Mouse (Mus musculus): ENCODE results near the gene Tmem63a. TPM values are rescaled to one million over a fixed set of nuclear protein-coding genes. Genes with fewer than 3 reads are reported as not detected.
"Not testable (repeated sequence)": the region's sequence is repeated elsewhere in the genome, so short reads cannot be mapped to it uniquely, and the experiment has no call there.

The Tmem63a gene
- total RNA-seq, 1 experiment from 2014 or later: 21.8 TPM

DNA sequence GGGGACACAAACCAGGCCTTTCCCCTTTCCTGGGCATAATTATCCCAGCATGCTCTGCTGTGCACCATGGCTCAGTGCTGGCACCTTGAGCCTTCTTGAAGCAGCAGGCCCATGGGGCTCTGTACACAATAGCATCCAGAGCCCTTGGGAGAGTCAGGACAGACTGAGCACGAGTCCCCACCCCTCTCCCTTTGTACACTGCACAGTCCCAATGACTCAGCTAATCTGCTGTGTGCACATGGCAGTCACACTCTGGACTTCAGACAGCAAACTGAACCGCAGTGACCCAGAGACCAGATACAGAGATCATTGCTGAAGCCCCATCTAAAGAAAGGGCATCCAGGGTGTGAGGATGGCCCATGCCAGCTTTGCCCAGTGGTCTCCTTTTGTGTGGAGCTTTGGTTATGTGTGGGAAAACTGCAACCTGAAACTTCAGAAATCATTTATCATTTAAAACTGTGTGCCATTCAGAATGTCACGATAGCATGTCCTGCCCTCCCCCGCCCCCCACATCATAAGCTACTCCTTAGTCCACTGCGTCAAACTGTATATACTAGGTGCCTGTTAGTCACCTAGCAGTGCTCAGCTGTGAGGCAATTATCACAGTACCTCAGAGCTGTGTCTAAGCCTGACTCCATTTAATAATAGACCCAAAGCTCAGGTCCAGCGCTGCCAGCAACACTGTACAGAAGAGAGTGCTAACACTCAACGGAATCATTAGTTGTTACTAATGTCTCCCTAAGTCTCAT is 39.3 kb downstream of the Tmem63a start:
- not testable (repeated sequence) for ATAC-seq (replicated peaks in 1 of 2; ENCODE audit: insufficient read depth in 1 of 2, low FRiP score in 2 of 2, low TSS enrichment in 1 of 2, low read depth in 1 of 2, poor library complexity in 2 of 2, severe bottlenecking in 2 of 2)

DNA sequence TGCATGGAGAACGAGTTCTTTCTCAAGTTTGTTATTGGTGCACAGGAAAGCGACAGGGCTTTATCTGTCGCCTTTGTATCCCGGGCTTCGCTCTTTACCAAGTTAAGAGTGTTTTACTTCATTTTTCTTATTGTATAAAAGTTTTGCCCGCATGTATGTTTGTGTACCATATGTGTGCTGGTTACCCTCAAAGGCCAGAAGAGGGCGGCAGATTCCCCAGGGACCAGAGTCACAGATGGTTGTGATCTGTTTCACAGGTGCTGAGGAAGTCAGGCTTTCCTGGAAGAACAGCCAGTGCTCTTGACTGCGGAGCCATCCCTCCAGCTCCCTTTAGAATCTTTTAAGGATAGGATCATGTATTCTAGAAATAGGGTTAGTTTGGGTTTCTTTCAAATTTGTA is 44.6 kb downstream of the Tmem63a start:
- no peak for ATAC-seq (replicated peaks in 1 of 2; ENCODE audit: insufficient read depth in 1 of 2, low FRiP score in 2 of 2, low TSS enrichment in 1 of 2, low read depth in 1 of 2, poor library complexity in 2 of 2, severe bottlenecking in 2 of 2)

GRCm38 (mm10) chr1:180987759-180988158 is 45.6 kb downstream of the Tmem63a start:
- peak; percentile 80 to 84 for ATAC-seq (replicated peaks in 1 of 2; ENCODE audit: insufficient read depth in 1 of 2, low FRiP score in 2 of 2, low TSS enrichment in 1 of 2, low read depth in 1 of 2, poor library complexity in 2 of 2, severe bottlenecking in 2 of 2)

DNA sequence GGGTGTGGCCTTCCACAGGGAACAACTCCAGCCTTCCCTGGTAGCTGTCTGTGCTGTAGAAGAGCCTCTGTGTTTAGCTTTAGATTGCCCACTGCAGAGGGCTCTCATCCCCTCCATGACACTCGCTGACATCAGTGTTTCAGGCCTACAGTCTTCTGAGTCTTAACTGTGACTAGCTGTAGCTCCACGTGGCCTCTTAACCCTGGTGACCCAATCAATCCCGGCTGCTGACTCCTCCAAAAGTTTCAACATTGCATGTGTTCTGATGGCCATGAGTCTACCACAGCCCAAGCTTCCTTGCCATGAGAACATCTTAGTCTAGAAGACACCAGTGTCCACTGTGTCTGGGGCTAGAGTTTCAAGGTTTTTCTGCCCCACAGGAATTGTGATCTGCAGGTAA is 48.5 kb downstream of the Tmem63a start:
- no peak for ATAC-seq (replicated peaks in 1 of 2; ENCODE audit: insufficient read depth in 1 of 2, low FRiP score in 2 of 2, low TSS enrichment in 1 of 2, low read depth in 1 of 2, poor library complexity in 2 of 2, severe bottlenecking in 2 of 2)

DNA sequence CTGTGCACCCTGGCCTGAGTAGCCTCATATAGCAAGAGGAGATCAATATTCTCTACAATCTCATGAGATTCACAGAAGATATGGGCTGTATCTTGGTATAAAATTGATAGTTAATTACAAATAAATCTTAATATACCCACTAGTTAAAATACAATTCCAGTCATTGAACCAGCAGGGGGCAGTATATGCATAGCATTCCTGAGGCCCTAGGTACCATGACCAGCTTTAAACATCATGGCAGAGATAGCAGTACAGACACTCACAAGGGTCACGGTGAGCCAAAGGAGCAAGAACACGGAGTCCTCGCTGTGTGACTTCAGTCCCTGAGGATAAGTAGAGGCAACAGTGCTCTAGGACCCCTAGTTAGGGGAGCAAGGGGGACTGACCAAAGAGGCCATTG is 50.0 kb downstream of the Tmem63a start:
- no peak; a peak in 1 of 4 replicates for ATAC-seq (replicated peaks in 1 of 2; ENCODE audit: insufficient read depth in 1 of 2, low FRiP score in 2 of 2, low TSS enrichment in 1 of 2, low read depth in 1 of 2, poor library complexity in 2 of 2, severe bottlenecking in 2 of 2)

- no peak for ATAC-seq (replicated peaks in 1 of 2; ENCODE audit: insufficient read depth in 1 of 2, low FRiP score in 2 of 2, low TSS enrichment in 1 of 2, low read depth in 1 of 2, poor library complexity in 2 of 2, severe bottlenecking in 2 of 2)
Measured at GRCm38 (mm10) chr1:181000501-181001092, 58.5 kb downstream of the Tmem63a start.

DNA sequence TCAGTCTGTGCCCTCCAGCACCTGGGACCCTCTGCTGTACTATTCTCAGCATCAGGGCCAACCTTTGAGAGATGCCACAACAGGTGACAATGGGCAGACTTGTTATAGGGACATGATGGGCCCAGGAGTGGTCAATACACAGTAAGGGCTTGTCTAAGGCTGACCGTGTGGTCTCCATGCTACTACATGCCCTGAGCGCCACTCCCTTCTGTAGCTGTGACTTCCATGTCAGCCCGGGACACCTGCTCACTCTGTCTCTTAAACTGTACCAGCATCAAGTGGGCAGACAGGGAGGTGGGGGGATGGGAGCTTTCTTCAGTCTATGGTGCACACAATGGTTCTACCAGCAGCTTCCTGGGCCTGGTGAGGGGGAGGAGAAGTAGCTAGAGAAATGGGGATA is 59.1 kb downstream of the Tmem63a start:
- ATAC-seq (replicated peaks in 1 of 2; ENCODE audit: insufficient read depth in 1 of 2, low FRiP score in 2 of 2, low TSS enrichment in 1 of 2, low read depth in 1 of 2, poor library complexity in 2 of 2, severe bottlenecking in 2 of 2): no peak

DNA sequence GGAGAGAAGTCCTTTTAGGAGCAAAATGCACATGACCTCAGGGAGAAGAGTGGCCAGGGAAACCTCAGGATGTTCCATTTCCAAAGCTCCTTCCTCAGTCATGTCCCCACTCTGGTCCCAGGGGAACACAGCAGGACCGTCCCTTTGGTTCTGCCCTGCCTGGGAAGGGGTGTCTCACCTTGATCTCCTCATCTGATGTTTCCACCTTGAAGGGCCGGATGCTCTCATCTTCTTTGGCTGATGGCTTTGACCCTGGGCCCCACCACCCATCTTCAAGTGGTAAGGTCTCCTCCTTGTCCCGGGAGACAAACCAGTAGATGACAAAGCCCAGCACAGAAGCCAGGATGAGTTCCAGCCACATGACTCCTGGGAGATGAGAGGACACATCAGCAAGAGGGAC is 59.5 kb downstream of the Tmem63a start:
- no peak for ATAC-seq (replicated peaks in 1 of 2; ENCODE audit: insufficient read depth in 1 of 2, low FRiP score in 2 of 2, low TSS enrichment in 1 of 2, low read depth in 1 of 2, poor library complexity in 2 of 2, severe bottlenecking in 2 of 2)

- no peak for ATAC-seq (replicated peaks in 1 of 2; ENCODE audit: insufficient read depth in 1 of 2, low FRiP score in 2 of 2, low TSS enrichment in 1 of 2, low read depth in 1 of 2, poor library complexity in 2 of 2, severe bottlenecking in 2 of 2)
Measured at GRCm38 (mm10) chr1:181003790-181004189, 61.6 kb downstream of the Tmem63a start.

DNA sequence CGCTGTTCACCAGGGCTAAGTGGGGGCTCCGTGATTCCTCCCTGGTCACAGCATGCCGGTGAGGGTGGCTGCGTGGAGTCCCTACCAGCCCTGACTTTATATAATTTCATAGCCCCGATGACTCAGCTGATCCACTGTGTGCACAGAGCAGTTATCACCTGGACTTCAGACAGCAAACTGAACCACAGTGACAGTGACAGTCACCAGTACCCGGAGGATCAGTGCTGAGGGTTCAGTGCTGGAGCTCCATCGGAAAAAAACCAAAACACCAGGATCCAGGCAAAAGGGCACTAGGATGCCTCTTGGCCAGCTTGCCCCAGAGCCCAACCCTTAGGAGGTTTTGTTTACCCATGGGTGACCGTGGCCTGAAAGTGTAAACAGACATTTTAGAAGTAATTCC is 63.2 kb downstream of the Tmem63a start:
- ATAC-seq (replicated peaks in 1 of 2; ENCODE audit: insufficient read depth in 1 of 2, low FRiP score in 2 of 2, low TSS enrichment in 1 of 2, low read depth in 1 of 2, poor library complexity in 2 of 2, severe bottlenecking in 2 of 2): no peak

DNA sequence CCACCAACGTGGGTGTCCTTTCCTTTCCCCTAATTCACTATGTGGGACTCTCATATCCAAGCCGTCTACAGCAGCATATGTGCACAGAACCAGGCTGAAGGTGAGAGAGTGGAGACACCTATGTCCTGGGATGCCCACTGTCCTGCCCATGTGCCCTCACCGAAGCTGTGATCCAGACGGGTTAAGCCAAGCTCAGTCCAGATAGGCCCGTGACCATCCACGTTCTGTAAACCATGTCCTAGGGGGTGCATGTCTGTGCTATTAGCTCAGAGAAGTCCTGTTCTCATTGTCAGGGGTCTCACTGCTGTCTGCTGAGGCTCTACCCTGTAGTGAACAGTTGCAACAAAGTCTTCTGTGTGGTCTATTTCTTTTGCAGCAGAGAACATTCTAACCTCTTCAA is 65.7 kb downstream of the Tmem63a start:
- no peak for ATAC-seq (replicated peaks in 1 of 2; ENCODE audit: insufficient read depth in 1 of 2, low FRiP score in 2 of 2, low TSS enrichment in 1 of 2, low read depth in 1 of 2, poor library complexity in 2 of 2, severe bottlenecking in 2 of 2)

DNA sequence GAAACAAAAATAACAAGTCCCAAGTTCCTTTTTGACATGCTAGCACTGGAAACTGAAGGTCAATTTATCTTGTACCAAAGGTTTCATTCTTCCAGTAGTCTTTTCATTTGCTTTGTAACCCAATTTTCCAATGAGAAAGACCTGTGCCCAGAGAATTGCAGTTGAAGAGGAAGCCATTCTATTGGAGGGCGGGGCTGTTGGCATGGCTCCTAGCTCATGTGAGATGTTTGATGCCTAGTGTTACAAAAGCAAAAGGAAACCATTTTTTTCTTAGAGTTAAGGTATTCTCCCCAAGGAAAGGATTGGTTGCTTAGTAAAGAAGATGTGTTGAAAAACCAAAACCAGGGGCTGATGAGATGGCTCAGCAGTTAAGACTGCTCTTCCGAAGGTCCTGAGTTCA is 66.1 kb downstream of the Tmem63a start:
- no peak for ATAC-seq (replicated peaks in 1 of 2; ENCODE audit: insufficient read depth in 1 of 2, low FRiP score in 2 of 2, low TSS enrichment in 1 of 2, low read depth in 1 of 2, poor library complexity in 2 of 2, severe bottlenecking in 2 of 2)

GRCm38 (mm10) chr1:181009011-181009590 is 67.0 kb downstream of the Tmem63a start:
- ATAC-seq (replicated peaks in 1 of 2; ENCODE audit: insufficient read depth in 1 of 2, low FRiP score in 2 of 2, low TSS enrichment in 1 of 2, low read depth in 1 of 2, poor library complexity in 2 of 2, severe bottlenecking in 2 of 2): no peak

GRCm38 (mm10) chr1:181009754-181010153 is 67.6 kb downstream of the Tmem63a start:
- peak in 1 of 2 experiments; percentile 51; a peak in 3 of 4 replicates for ATAC-seq (replicated peaks in 1 of 2; ENCODE audit: insufficient read depth in 1 of 2, low FRiP score in 2 of 2, low TSS enrichment in 1 of 2, low read depth in 1 of 2, poor library complexity in 2 of 2, severe bottlenecking in 2 of 2)

DNA sequence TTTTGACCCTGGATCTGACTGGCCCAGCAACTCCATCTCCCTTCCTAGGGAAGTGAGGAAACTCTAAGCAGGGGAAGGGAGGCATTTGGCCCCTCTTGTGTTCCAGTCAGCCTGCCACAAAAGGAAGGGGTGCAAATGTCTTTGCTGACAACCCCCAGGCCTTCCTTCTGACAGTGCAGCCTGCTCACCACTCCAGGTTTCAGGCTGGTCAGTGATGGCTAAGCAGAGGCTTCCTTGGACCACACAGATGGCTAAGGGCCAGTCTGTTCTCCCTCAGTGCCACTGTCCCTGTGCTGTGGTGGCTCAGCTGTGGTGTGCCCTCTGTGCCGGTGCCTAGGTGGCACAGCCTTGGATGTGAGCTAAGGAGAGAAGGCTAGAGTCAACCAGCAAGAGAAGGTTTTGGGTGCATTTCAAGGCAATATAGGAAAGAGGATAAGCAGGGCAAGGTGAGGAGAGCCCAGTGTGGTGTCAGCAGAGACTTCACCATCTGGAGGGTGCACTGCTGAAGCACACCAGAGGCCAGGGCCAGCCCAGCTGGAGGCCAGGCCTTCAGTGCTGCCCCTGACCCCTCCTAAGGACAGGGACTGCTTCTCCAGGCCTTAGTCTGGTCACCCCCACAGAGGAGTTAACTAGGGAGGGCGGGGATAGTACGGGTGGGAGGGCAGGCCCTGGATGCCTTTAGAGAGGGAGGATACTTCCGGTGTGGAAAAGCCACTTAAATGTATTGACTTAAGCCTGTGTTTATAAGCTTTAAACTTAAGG is 68.2 kb downstream of the Tmem63a start:
- ATAC-seq (replicated peaks in 1 of 2; ENCODE audit: insufficient read depth in 1 of 2, low FRiP score in 2 of 2, low TSS enrichment in 1 of 2, low read depth in 1 of 2, poor library complexity in 2 of 2, severe bottlenecking in 2 of 2): no peak

DNA sequence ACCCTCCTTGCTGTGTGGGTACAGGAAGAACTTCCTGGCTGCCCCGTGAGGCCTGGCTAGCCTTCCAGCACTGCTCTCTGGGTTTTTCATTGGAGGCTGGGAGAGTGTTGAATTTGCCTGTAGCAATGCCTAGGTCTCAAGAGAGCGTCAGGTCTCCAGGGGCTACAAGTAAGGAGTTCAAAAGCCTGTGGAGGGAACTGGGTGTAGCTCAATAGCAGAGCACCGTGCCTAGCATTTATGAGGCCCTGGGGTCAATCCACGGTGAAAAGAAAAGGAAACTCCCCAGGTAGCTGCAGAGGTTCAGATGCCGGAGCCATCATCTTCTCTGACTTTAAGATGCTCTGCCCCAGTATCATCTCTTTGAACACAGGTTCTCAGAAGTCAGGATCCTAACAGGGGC is 69.5 kb downstream of the Tmem63a start:
- no peak for ATAC-seq (replicated peaks in 1 of 2; ENCODE audit: insufficient read depth in 1 of 2, low FRiP score in 2 of 2, low TSS enrichment in 1 of 2, low read depth in 1 of 2, poor library complexity in 2 of 2, severe bottlenecking in 2 of 2)

- ATAC-seq (replicated peaks in 1 of 2; ENCODE audit: insufficient read depth in 1 of 2, low FRiP score in 2 of 2, low TSS enrichment in 1 of 2, low read depth in 1 of 2, poor library complexity in 2 of 2, severe bottlenecking in 2 of 2): no peak
Measured at GRCm38 (mm10) chr1:181012416-181012815, 70.3 kb downstream of the Tmem63a start.

- no peak for ATAC-seq (replicated peaks in 1 of 2; ENCODE audit: insufficient read depth in 1 of 2, low FRiP score in 2 of 2, low TSS enrichment in 1 of 2, low read depth in 1 of 2, poor library complexity in 2 of 2, severe bottlenecking in 2 of 2)
Measured at GRCm38 (mm10) chr1:181013446-181013845, 71.3 kb downstream of the Tmem63a start.
